Mouse (Mus musculus): ENCODE data around the gene Lrig1.
A peak's percentile ranks its signal among the peaks of the same experiment; 100 is the strongest.

The Lrig1 gene

DNA sequence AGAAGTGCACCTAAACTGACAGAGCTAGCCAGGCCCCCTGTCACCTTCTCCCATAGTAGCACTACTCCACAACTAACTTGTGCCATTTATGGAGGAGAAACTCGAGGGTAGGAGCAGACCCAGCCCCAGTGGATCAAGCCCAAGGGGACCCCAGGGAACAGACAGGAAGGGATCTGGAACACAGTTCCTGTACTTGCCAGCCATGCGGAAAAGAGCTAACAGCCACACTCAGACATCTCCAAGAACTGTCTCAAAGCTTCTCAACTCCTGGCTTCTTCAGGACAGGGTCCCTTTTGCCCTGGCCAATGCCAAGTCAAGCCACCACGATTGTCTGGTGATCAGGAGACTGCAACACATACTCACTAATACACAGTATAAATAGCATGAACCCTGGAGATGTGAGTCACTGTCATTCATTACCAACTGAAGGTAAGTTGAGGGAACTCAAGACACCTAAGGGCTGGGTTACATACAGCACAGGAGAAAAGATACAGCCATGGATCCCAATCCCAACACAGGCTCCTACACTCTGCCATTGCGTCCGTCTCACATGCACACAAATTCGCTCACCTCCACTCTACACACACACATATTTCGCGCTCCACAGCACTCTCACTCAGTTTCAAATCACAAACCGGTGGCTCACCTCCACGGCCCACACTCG, 1.3 kb downstream of the Lrig1 start:
- no peak for DNase-seq

- DNase-seq, result no peak
Observed at GRCm38 (mm10) chr6:94697423-94697822, 2.5 kb downstream of the Lrig1 start.

GRCm38 (mm10) chr6:94696182-94697080, 3.5 kb downstream of the Lrig1 start:
- no peak for DNase-seq

DNA sequence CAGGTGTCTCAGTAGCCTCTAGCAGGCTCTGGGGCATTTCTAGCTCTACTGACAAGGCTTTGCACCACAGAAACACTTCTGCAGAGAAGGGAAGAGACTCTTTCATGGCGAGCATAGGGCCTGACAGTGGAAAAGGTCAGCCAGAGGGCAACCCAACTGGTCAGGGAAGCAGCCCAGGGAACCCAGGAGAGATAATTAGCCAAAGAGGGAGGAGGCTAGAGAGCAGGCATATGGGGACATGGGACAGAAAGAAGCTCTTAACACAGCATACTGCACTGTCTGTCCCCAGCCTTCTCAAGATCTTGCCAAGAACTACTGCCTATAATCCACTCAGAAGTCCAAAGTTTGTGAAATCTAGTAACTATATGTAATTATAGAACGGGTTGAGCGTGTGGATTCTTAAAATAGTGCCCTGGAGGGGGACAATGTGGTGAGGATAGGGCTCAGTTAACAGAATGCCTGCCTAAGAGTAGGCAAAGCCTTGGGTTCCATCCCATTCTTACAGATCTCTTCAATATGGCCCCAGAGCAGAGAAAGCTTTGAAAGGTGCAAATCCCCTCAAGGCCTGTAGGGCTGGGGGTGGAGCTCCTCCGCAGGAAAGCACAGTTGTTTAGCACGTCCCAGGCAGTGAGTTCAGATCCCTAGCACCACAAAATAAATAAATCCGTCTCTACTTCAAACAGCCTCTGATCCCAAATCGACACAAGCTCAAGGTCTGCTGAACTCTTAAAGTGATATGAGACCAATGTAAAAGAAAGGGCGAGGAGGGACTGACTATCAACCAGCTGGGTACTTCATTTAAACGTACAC, 4.6 kb downstream of the Lrig1 start:
- no peak for DNase-seq

- DNase-seq, result no peak
Observed at GRCm38 (mm10) chr6:94694481-94694880, 5.5 kb downstream of the Lrig1 start.

DNA sequence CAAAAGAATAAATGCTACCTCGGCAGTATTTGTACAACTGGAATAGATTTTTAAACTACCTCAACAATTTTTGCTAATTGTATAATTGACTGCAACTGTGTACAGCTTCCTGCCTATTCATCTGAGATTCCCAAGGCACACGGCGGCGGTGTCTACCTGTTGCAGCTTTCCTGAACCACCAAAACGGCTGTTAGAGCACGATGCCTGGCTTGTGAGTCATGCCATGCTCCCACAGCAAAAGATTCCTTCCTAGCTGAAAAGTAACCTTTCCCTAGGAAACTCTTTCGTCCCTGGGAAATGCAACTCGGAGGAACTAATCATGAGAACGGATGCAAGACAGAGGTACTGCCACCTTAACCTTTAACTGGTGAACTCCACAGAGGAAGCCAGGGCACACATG, 6.9 kb downstream of the Lrig1 start:
- DNase-seq, result no peak

GRCm38 (mm10) chr6:94692003-94692402, 8.0 kb downstream of the Lrig1 start:
- no peak for DNase-seq

- DNase-seq, result peak; percentile 46
Observed at GRCm38 (mm10) chr6:94690247-94690646, 9.7 kb downstream of the Lrig1 start.

DNA sequence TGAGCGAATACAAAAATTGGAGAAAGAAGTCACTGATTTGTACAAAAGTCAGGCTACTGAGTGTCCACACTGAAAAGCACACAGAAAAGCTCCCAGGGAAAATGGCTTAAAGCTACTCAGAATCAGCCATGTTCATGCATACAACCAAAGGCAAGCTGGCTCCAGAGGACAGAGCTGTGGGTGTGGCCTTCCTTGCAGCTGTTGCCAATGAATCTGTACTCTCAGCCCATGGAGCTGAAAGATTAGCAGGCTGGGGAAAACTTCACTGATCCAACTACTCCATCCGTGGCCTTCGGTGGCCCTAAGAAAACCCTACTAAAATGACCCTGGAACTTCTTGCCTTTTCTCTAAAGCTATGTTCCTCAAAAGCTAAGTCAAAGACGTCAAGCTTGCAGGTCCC, 11.2 kb downstream of the Lrig1 start:
- DNase-seq, result no peak

DNA sequence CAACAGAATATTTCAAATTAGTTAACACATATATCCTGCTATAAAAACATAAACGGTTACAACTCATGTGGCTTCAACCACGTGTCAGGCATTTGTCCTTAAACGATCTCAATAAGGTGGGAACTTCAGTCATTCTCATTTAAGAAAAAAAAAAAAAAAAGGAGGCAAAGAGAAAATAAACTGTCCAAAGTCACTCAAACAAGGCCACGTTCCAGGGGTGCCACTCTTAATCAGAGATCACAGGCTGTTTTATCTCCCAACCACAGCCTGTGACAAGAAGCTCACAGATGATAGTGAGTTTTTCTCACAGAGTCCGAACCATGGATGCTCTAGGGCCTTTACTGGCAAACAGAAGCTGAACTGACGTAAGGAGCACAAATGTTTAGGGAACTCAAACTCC, 13.9 kb downstream of the Lrig1 start:
- DNase-seq, result no peak

GRCm38 (mm10) chr6:94685611-94686010, 14.3 kb downstream of the Lrig1 start:
- no peak for DNase-seq

GRCm38 (mm10) chr6:94684844-94685557, 15.0 kb downstream of the Lrig1 start:
- peak; percentile 52 for DNase-seq

- DNase-seq, result peak; percentile 45
Observed at GRCm38 (mm10) chr6:94683701-94684100, 16.3 kb downstream of the Lrig1 start.

DNA sequence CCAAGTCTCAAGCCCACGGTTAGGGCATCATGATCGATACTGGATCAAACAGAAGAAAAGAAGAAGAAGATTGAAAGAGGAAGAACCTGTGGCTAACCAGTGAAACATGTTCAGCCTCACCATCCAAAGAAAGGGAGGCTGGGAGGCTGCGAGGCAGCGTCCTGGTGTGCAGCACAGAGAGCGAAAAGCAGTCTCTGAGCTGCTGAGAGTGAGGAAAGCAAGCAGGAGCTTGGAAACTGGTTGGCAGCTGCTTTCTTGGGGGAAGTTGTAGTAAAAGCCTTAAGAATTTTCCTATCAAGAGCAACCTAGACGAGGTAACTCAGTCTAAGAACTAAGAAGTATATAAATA, 17.7 kb downstream of the Lrig1 start:
- no peak for DNase-seq

DNA sequence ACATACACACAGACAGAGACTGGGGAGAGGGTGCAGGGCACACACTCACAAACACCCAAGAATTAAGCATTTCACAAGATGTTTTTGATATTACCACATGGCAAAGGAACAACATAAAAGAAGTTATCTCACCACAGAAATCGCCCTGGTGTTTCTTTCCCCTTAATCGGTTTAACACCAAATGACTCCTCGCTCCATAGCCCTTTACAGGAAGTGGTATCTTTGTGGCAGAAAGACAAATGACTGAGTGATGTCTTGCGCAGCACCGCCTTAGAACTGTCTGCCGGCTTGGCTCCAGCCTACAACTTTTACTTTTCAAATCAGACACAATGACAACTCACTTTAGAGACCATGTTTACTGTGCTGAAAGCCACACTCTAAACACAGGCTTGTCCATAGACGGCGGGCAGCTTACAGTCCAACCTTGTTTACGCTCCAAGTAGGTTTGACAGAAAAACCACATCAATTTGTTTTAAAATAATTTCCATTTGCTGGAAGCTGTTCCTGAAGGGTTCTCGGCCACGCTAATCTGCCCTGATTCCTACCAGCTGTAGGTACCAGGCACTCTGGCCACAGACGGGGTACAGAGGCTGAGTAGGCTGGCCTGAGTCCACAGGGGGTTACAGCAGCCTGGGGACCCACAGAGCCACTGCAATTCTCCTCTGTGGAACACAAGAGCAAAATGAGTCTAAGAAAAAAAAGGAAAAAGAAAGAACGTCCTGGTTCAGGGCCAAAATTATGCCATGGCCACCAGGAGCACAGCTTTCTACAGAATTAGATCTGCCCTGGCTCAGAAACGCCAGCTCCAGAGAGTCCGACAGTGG, 18.3 kb downstream of the Lrig1 start:
- peak; percentile 51 for DNase-seq

DNA sequence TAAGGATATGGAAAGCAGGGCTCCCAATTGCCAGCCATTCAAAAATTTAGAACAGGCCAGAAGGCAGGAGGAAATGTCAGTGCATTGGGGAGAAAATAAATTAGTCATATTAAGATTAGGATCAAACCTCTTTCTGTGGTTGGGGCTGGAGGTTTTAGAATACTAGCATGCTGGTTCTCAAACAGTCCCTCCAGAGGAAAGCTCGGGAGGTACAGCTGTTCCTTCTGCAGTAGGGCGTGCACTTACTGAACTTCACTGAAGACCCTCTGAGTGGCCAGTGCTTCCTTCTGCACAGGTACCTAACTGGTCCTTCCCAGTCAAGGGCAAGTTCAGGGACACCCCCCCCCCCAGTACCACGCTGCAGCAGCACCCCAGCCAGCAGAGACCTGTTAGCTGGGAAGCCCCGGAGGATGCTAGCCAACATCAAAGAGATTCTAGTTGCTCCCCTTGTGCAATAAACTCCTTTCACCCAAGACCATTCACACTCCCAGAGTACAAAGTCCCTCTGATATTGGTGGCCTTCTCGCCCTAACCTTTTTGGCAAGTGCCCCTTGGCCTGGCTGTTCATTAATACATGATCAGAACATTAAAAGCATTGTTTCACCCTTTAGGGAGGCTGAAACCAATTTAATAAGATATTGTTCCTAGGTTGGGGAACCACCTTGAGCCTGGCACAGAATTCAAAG, 19.1 kb downstream of the Lrig1 start:
- DNase-seq, result peak; percentile 49

GRCm38 (mm10) chr6:94679249-94679648, 20.7 kb downstream of the Lrig1 start:
- DNase-seq, result peak; percentile 26

- peak; percentile 44 for DNase-seq
Observed at GRCm38 (mm10) chr6:94678377-94679164, 21.4 kb downstream of the Lrig1 start.

DNA sequence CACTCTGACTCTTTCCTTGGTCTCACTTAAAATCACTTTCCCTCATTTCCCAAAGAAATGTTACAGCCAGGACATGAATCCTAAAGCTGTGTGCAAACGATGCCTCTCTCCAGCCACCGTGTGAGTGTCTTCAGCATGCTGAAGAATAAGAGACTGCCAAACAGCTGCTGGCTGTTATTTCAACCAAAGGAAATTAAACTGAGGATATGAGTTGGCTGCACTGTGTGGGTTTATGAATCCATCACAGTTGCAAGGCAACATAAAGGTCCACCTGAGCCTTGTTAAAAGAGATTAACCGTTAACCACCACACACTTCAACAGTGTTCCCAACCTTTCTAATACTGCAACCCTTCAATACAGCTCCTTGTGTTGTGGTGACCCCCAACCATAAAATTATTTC, 22.5 kb downstream of the Lrig1 start:
- DNase-seq, result no peak

- no peak for DNase-seq
Observed at GRCm38 (mm10) chr6:94676840-94677239, 23.1 kb downstream of the Lrig1 start.
